Mouse (Mus musculus): ENCODE results near the gene Cacnb2. TPM values are rescaled to one million over a fixed set of nuclear protein-coding genes. Genes with fewer than 3 reads are reported as not detected.

The Cacnb2 gene
- polyA plus RNA-seq, 1 experiment from 2014 or later = 12.2 TPM

DNA sequence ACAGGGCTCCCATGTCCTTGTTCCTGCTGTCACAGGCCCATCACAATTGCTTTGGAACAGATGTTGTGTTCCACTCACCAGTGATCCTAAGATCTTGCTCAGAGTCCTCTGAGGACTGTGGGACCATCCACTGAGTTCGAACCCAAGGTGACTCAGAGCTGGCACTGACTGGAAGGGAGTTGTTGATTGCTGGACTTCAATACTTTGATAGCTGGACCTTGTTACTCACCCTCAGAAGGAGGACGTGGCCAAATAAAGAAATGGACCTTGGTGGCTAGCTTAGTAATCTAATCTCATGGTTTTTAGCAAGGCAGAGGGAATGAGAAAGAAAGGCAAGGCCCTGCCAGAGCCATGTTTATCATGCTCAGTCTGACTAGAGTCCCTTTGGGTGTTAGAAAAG, 218.1 kb downstream of the Cacnb2 start:
- Histone ChIP-seq H3K9me3 (replicated peaks; ENCODE audit: control insufficient read depth, low read length) (no peaks in the 10 kb centered on the region), H3K4me1 (ENCODE audit: control insufficient read depth, insufficient read depth, low read length) (peaks cover 11% of the 10 kb centered on the region), H3K36me3 (ENCODE audit: control insufficient read depth, insufficient read depth, low read length) (no peaks in the 10 kb centered on the region), H3K4me3 (ENCODE audit: low read depth, low read length) (no peak overlapping the region), H3K9ac (ENCODE audit: low read depth, low read length) (no peak overlapping the region), H3K4me2 (no peak overlapping the region), H3K27me3 (ENCODE audit: control insufficient read depth, insufficient read depth, low read length) (no peaks in the 10 kb centered on the region), H3K27ac (ENCODE audit: low read depth, low read length) (no peak overlapping the region)
- no peak for ATAC-seq (replicated peaks; ENCODE audit: insufficient number of reproducible peaks, low FRiP score, low TSS enrichment)
- 47% methylated on average over 2 of the region's 2 CpGs for WGBS (ENCODE audit: insufficient replicate concordance)

DNA sequence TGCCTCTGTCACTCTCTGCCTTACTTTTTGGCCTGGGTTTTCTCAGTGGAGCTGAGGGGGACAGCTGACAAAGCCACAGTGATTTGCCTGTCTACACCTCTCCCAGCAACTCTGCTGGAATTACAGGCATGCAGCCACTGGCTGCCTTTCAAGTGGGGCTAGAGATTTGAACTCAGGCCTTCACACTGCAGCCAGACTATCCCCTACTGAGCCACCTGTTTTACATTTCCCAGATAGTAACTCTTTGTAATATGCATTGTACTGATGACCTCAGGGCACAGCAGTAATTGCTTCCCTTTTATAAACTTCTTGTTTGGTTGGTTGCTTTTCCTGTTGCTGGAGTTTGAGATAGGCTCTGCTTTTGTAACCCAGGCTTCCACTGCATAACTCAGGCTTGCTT, 220.2 kb downstream of the Cacnb2 start:
- no peaks in the 10 kb centered on the region for H3K36me3 ChIP-seq (ENCODE audit: control insufficient read depth, insufficient read depth, low read length)
- H3K4me2 ChIP-seq = no peak overlapping the region
- H3K9me3 ChIP-seq (replicated peaks; ENCODE audit: control insufficient read depth, low read length) = no peaks in the 10 kb centered on the region
- H3K9ac ChIP-seq (ENCODE audit: low read depth, low read length) = no peak overlapping the region
- peak; percentile 64; the same call in 1 of the 2 replicates for ATAC-seq (replicated peaks; ENCODE audit: insufficient number of reproducible peaks, low FRiP score, low TSS enrichment)
- no peak overlapping the region for H3K4me3 ChIP-seq (ENCODE audit: low read depth, low read length)
- H3K4me1 ChIP-seq (ENCODE audit: control insufficient read depth, insufficient read depth, low read length) = peaks cover 14% of the 10 kb centered on the region
- no peaks in the 10 kb centered on the region for H3K27me3 ChIP-seq (ENCODE audit: control insufficient read depth, insufficient read depth, low read length)
- peak overlapping the region; percentile 62; the same call in 1 of the 2 replicates for H3K27ac ChIP-seq (ENCODE audit: low read depth, low read length)

DNA sequence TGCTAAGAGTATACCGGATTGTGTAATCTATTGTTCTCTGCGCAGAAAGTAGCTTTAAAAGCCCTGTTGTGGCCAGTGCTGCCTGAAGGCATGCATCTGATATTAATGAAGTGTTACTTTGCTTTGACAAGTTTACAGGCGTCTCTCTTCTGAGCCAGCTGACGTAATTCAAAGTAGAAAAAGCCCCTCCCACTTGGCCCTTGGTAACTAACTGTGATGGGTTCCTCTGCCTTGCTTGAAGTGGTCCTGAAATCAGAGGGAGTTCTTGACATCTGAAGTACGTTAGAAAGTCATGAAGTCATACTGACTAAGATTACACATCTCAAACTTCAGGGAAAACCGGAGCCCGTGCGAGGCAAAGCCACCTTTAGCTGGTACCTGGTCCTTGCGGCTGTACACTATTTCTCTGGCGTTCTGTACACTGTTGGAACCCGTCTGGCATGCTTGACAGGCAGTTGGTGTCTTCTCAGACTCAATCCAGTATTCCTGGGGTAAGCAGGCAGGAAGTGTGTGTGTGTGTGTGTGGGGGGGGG, 221.0 kb downstream of the Cacnb2 start:
- peak; percentile 58; the same call in 1 of the 2 replicates for ATAC-seq (replicated peaks; ENCODE audit: insufficient number of reproducible peaks, low FRiP score, low TSS enrichment)

GRCm38 (mm10) chr2:14825146-14825545, 222.3 kb downstream of the Cacnb2 start:
- 79% methylated on average over 4 of the region's 4 CpGs for WGBS (ENCODE audit: insufficient replicate concordance)
- Histone ChIP-seq H3K36me3 (ENCODE audit: control insufficient read depth, insufficient read depth, low read length) (no peaks in the 10 kb centered on the region), H3K4me1 (ENCODE audit: control insufficient read depth, insufficient read depth, low read length) (peaks cover 21% of the 10 kb centered on the region), H3K27me3 (ENCODE audit: control insufficient read depth, insufficient read depth, low read length) (no peaks in the 10 kb centered on the region), H3K4me3 (ENCODE audit: low read depth, low read length) (no peak overlapping the region), H3K27ac (ENCODE audit: low read depth, low read length) (no peak overlapping the region), H3K9me3 (replicated peaks; ENCODE audit: control insufficient read depth, low read length) (no peaks in the 10 kb centered on the region), H3K4me2 (no peak overlapping the region), H3K9ac (ENCODE audit: low read depth, low read length) (no peak overlapping the region)
- no peak for ATAC-seq (replicated peaks; ENCODE audit: insufficient number of reproducible peaks, low FRiP score, low TSS enrichment)

More for the DNA sequence above, 221.0 kb downstream of the Cacnb2 start:
- Histone ChIP-seq H3K27me3 (ENCODE audit: control insufficient read depth, insufficient read depth, low read length) (no peaks in the 10 kb centered on the region), H3K4me2 (peak overlapping the region; percentile 42), H3K4me1 (ENCODE audit: control insufficient read depth, insufficient read depth, low read length) (peaks cover 15% of the 10 kb centered on the region), H3K9me3 (replicated peaks; ENCODE audit: control insufficient read depth, low read length) (no peaks in the 10 kb centered on the region), H3K27ac (ENCODE audit: low read depth, low read length) (peak overlapping the region; percentile 65), H3K4me3 (ENCODE audit: low read depth, low read length) (peak overlapping the region; percentile 4; the same call in 1 of the 2 replicates), H3K36me3 (ENCODE audit: control insufficient read depth, insufficient read depth, low read length) (no peaks in the 10 kb centered on the region), H3K9ac (ENCODE audit: low read depth, low read length) (0 out of 2 replicates have a peak overlapping the region, but pooled peaks have one; percentile 58)
- 24% methylated on average over 11 of the region's 11 CpGs for WGBS (ENCODE audit: insufficient replicate concordance)

GRCm38 (mm10) chr2:14829451-14829850, 226.6 kb downstream of the Cacnb2 start:
- no peak for ATAC-seq (replicated peaks; ENCODE audit: insufficient number of reproducible peaks, low FRiP score, low TSS enrichment)
- Histone ChIP-seq H3K4me3 (ENCODE audit: low read depth, low read length) (no peak overlapping the region), H3K27me3 (ENCODE audit: control insufficient read depth, insufficient read depth, low read length) (no peaks in the 10 kb centered on the region), H3K4me2 (no peak overlapping the region), H3K36me3 (ENCODE audit: control insufficient read depth, insufficient read depth, low read length) (no peaks in the 10 kb centered on the region), H3K9me3 (replicated peaks; ENCODE audit: control insufficient read depth, low read length) (no peaks in the 10 kb centered on the region), H3K4me1 (ENCODE audit: control insufficient read depth, insufficient read depth, low read length) (peaks cover 10% of the 10 kb centered on the region), H3K9ac (ENCODE audit: low read depth, low read length) (no peak overlapping the region), H3K27ac (ENCODE audit: low read depth, low read length) (no peak overlapping the region)
- WGBS (ENCODE audit: insufficient replicate concordance) = 57% methylated on average over 3 of the region's 3 CpGs

DNA sequence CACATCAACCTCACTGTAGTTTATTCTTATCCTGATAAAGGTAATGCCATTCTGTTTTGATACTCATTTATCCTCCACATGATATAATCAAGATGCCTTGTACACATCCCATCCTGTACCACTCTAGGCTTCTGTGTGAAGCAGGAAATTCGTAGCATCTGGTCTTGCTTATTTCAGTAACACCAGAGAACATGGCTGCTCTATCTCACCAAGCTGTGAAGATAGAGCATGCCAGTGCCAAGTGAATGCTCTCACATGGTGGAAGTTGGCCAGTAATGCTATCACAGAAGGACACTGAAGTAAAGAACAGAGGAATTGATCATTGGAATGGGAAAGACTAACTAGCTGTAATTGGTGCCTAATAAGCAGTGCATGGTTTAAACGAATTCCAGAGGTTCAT, 228.4 kb downstream of the Cacnb2 start:
- no peak overlapping the region for H3K27ac ChIP-seq (ENCODE audit: low read depth, low read length)
- no peaks in the 10 kb centered on the region for H3K9me3 ChIP-seq (replicated peaks; ENCODE audit: control insufficient read depth, low read length)
- 59% methylated on average over 2 of the region's 2 CpGs for WGBS (ENCODE audit: insufficient replicate concordance)
- ATAC-seq (replicated peaks; ENCODE audit: insufficient number of reproducible peaks, low FRiP score, low TSS enrichment) = no peak
- H3K4me2 ChIP-seq = no peak overlapping the region
- H3K9ac ChIP-seq (ENCODE audit: low read depth, low read length) = no peak overlapping the region
- H3K36me3 ChIP-seq (ENCODE audit: control insufficient read depth, insufficient read depth, low read length) = no peaks in the 10 kb centered on the region
- peaks cover 10% of the 10 kb centered on the region for H3K4me1 ChIP-seq (ENCODE audit: control insufficient read depth, insufficient read depth, low read length)
- H3K4me3 ChIP-seq (ENCODE audit: low read depth, low read length) = no peak overlapping the region
- H3K27me3 ChIP-seq (ENCODE audit: control insufficient read depth, insufficient read depth, low read length) = no peaks in the 10 kb centered on the region

DNA sequence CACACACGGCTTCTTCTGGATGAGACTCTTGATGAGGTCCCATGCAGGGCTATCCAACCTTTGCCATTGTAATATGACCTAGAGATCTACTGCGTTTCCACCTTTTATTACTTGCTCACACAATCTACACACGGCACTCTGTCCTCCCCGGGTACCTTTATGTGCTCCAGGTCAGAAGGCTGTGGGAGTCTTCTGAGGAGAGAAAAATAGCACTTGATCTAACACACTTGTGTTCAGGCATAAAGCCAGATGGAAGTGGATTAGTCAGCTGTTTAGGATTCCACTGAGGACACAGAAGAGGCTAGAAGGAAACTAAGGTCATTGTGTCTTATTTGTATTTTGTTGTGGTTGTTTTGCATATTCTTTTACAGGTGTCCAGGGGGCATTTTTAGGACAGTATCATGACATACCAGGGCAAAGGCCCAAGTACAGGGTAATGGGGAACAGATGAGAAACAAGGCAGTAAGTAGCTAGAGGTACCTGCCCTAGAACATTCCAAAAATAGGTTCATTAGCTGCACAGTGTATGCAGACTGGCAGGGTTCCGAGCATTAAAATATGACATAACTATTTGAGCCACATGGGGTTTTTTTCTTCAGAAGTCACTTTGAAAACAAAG, 231.9 kb downstream of the Cacnb2 start:
- H3K4me3 ChIP-seq (ENCODE audit: low read depth, low read length) = no peak overlapping the region
- H3K9ac ChIP-seq (ENCODE audit: low read depth, low read length) = no peak overlapping the region
- H3K4me2 ChIP-seq = no peak overlapping the region
- 69% methylated on average over 5 of the region's 5 CpGs for WGBS (ENCODE audit: insufficient replicate concordance)
- H3K27ac ChIP-seq (ENCODE audit: low read depth, low read length) = no peak overlapping the region
- no peaks in the 10 kb centered on the region for H3K27me3 ChIP-seq (ENCODE audit: control insufficient read depth, insufficient read depth, low read length)
- ATAC-seq (replicated peaks; ENCODE audit: insufficient number of reproducible peaks, low FRiP score, low TSS enrichment) = no peak
- H3K4me1 ChIP-seq (ENCODE audit: control insufficient read depth, insufficient read depth, low read length) = peaks cover 12% of the 10 kb centered on the region
- no peaks in the 10 kb centered on the region for H3K9me3 ChIP-seq (replicated peaks; ENCODE audit: control insufficient read depth, low read length)
- H3K36me3 ChIP-seq (ENCODE audit: control insufficient read depth, insufficient read depth, low read length) = no peaks in the 10 kb centered on the region

DNA sequence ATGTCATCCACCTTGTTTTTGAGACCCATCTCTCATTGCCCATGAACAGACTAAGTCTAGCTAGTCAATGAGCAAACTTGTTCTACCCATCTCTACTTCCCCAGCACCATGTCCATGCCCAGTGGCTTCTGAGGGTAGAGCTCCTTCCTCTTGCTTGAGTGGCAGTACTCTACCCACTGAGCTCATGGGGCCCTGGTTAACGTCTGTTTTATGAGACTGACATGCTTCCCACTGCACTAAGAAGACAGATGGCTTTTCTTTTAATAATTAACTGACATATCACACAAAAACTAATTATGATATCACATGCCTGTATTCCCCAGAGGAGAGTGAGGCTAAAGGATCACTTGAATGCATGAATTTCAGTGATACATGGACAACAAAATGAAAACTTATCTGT, 238.4 kb downstream of the Cacnb2 start:
- Histone ChIP-seq H3K4me3 (ENCODE audit: low read depth, low read length) (no peak overlapping the region), H3K9me3 (replicated peaks; ENCODE audit: control insufficient read depth, low read length) (no peaks in the 10 kb centered on the region), H3K4me2 (no peak overlapping the region), H3K27me3 (ENCODE audit: control insufficient read depth, insufficient read depth, low read length) (no peaks in the 10 kb centered on the region), H3K36me3 (ENCODE audit: control insufficient read depth, insufficient read depth, low read length) (no peaks in the 10 kb centered on the region), H3K27ac (ENCODE audit: low read depth, low read length) (no peak overlapping the region), H3K4me1 (ENCODE audit: control insufficient read depth, insufficient read depth, low read length) (peaks cover 12% of the 10 kb centered on the region), H3K9ac (ENCODE audit: low read depth, low read length) (no peak overlapping the region)
- ATAC-seq (replicated peaks; ENCODE audit: insufficient number of reproducible peaks, low FRiP score, low TSS enrichment) = no peak
- 69% methylated on average over 1 of the region's 1 CpGs for WGBS (ENCODE audit: insufficient replicate concordance)

DNA sequence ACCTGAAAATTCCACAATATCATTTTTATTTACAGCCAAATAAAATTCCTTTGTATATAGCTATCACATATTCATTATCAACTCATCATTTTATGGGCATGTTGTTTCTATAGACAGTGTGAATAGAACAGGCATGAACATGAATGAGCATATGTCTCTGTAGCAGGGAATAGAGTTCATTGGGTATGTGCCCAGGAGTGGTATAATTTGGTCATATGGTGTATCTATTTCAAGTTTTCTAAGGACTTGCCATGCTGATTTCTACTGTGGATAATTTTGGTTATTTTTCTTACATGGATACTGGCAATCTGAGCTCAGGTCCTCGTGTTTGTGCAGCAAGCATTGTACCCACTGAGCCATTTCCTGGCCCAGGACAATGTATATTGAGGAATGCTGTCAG, 243.8 kb downstream of the Cacnb2 start:
- ATAC-seq (replicated peaks; ENCODE audit: insufficient number of reproducible peaks, low FRiP score, low TSS enrichment) = no peak
- Histone ChIP-seq H3K4me2 (no peak overlapping the region), H3K9me3 (replicated peaks; ENCODE audit: control insufficient read depth, low read length) (no peaks in the 10 kb centered on the region), H3K27ac (ENCODE audit: low read depth, low read length) (no peak overlapping the region), H3K27me3 (ENCODE audit: control insufficient read depth, insufficient read depth, low read length) (no peaks in the 10 kb centered on the region), H3K4me3 (ENCODE audit: low read depth, low read length) (no peak overlapping the region), H3K4me1 (ENCODE audit: control insufficient read depth, insufficient read depth, low read length) (no peaks in the 10 kb centered on the region), H3K36me3 (ENCODE audit: control insufficient read depth, insufficient read depth, low read length) (no peaks in the 10 kb centered on the region), H3K9ac (ENCODE audit: low read depth, low read length) (no peak overlapping the region)
- 55% methylated on average over 1 of the region's 1 CpGs for WGBS (ENCODE audit: insufficient replicate concordance)

Data from heart, embryonic 11.5 days (tissue).